Mouse (Mus musculus) WW6 (cell line): ENCODE results near the gene Olfr1110.
"Not testable (repeated sequence)": the region's sequence is repeated elsewhere in the genome, so short reads cannot be mapped to it uniquely, and the experiment has no call there.

Source experiments
- DNase-seq: peaks from one replicate; pipeline ENCODE4 v3.0.0-alpha.2; 2013; ENCODE audit warnings: low read depth, low spot score

Olfr1110 gene

GRCm38 (mm10) chr2:87140200-87140599, at the start of gene Olfr1110:
Olfr1110 (minus strand) TSS chr2:87140300.
- no peak for DNase-seq

DNA sequence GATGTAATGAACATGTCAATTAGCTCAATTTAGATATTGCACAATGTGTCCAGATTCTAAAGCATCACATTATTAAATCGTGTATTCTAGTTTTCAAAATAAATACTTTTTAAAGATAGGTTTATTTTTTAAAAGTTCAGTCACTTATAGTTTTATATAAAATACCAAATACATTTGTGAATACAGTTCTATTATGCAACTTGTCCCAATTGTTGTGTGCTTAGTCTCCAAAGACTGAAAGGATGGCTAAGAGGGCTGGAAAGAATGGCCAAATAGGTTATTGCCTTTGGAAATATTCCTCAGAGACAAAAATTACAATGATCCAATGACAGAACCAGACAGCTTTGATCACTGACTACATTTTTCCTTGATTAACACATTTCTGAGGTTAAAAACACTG, 47.4 kb upstream of the Olfr1110 start, which contains the start of gene Olfr1112:
TSS of gene Olfr1112 (plus strand) at position 301 of the 400 bp plus-strand sequence.
- DNase-seq, result no peak

GRCm38 (mm10) chr2:87167731-87168130, 27.6 kb upstream of the Olfr1110 start:
- not testable (repeated sequence) for DNase-seq

DNA sequence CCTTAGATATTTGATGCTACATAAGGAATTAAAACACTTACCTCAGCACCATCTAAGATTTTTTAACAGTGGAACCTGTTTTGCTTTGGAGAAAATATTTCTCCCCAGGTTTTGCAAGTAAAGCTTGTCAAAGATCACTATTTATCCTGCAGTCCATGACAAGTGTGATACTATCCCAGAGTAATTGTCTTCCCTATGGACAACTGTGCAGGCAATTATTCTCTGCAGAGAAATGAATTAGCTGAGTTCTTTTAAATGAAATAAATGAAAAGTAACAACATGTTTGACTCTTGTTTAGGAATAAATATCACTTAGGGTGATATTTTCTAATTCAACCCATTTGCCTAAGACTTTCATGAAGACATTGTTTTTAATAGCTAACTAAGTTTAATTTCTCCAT, 12.4 kb upstream of the Olfr1110 start, which contains the start of gene Olfr1111:
TSS of gene Olfr1111 (minus strand) at position 101 of the 400 bp plus-strand sequence.
- no peak for DNase-seq

DNA sequence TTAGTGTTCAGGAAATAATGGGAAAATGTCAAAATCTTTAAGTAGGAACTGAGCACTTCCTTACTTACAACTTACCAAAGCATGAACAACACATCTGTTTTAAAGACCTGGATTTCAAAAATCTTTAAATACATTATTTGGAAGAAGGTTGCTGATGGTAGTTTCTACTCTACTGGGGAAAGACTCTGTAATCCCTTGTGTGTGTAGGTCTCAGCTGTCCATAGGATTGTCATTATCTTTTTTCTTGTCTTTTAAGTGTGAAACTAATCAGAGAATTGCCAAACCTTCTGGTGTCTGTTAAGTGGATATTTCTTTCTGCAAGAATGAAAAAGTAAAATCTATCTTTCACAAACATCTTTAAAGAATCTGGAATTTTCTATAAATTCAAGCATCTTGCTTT, 25.6 kb downstream of the Olfr1110 start, which contains the start of gene Olfr259:
TSS of gene Olfr259 (minus strand) at position 101 of the 400 bp plus-strand sequence.
- DNase-seq, result no peak

DNA sequence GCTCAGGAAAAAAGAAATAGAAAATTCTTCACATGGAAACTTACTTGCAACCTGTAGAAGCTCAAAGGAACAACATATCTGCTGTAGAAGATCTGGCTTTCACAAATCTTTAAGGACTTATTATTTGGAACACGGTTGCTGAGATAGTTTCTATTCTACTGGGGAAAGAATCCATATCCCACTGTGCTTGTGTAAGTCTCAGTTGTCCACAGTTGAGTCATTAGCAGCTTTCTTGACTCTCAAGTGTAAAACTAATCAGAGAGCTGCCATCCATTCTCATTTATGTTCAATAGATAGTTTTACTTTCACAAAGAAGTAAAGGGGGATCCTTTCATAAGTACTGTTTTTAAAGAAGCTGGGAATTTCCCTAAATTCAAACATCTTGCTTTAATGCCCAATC, 44.2 kb downstream of the Olfr1110 start, which contains the start of gene Olfr1109:
TSS of gene Olfr1109 (minus strand) at position 101 of the 400 bp plus-strand sequence.
- DNase-seq, result no peak
